Mouse (Mus musculus) embryonic facial prominence, embryonic 13.5 days (tissue): ENCODE results near the gene Phf8. TPM values are rescaled to one million over a fixed set of nuclear protein-coding genes. Genes with fewer than 3 reads are reported as not detected.

Experiments
- ATAC-seq: fragments of 200-750 bp; cut with Nextera tagmentation; 2 replicates; pipeline ENCODE4 v1.8.0; 2017; ENCODE audit warnings: low read depth; ENCODE audit not compliant: insufficient number of reproducible peaks, insufficient read depth, low FRiP score, low TSS enrichment
- H3K27ac ChIP-seq: fragments of 300-500 bp; sonication (generic); 2 replicates; pipeline ENCODE4 v1.5.1; 2015; ENCODE audit warnings: moderate library complexity, mild to moderate bottlenecking, inconsistent platforms
- H3K27me3 ChIP-seq: fragments of 300-500 bp; sonication (generic); 2 replicates; pipeline ENCODE4 v1.6.1; 2015; ENCODE audit warnings: mild to moderate bottlenecking, inconsistent platforms
- H3K36me3 ChIP-seq: fragments of 300-500 bp; sonication (generic); 2 replicates; pipeline ENCODE4 v1.6.1; 2015; ENCODE audit warnings: mild to moderate bottlenecking, inconsistent platforms
- H3K4me1 ChIP-seq: fragments of 300-500 bp; sonication (generic); 2 replicates; pipeline ENCODE4 v1.6.1; 2015; ENCODE audit warnings: inconsistent platforms
- H3K4me2 ChIP-seq: fragments of 300-500 bp; sonication (generic); 2 replicates; pipeline ENCODE4 v1.6.1; 2015; ENCODE audit warnings: moderate library complexity, mild to moderate bottlenecking, inconsistent platforms
- H3K4me3 ChIP-seq: fragments of 300-500 bp; sonication (generic); 2 replicates; pipeline ENCODE4 v1.5.1; 2015; ENCODE audit warnings: mild to moderate bottlenecking, inconsistent platforms
- H3K9ac ChIP-seq: fragments of 300-500 bp; sonication (generic); 2 replicates; pipeline ENCODE4 v1.6.1; 2015; ENCODE audit warnings: mild to moderate bottlenecking, inconsistent platforms
- H3K9me3 ChIP-seq: fragments of 300-500 bp; sonication (generic); 2 replicates; pipeline ENCODE4 v1.6.1; 2016; ENCODE audit warnings: inconsistent platforms
- WGBS: fragments of 180-500 bp; shearing (Covaris S2); methylation state at CpG from one replicate; pipeline ENCODE4 v1.1.7; 2015; ENCODE audit warnings: mixed read lengths; 5-methylcytosine and 5-hydroxymethylcytosine counted together
- polyA plus RNA-seq: library from polyadenylated mRNA; unstranded; fragments of >200 nt; fragmentation: Nextera tagmentation; extraction: Ambion mirVana; gene quantifications from 2 replicates; pipeline ENCODE4 v1.2.1, GENCODE M21; 2015

Gene Phf8
- polyA plus RNA-seq, 1 experiment from 2014 or later = 19.4 TPM

DNA sequence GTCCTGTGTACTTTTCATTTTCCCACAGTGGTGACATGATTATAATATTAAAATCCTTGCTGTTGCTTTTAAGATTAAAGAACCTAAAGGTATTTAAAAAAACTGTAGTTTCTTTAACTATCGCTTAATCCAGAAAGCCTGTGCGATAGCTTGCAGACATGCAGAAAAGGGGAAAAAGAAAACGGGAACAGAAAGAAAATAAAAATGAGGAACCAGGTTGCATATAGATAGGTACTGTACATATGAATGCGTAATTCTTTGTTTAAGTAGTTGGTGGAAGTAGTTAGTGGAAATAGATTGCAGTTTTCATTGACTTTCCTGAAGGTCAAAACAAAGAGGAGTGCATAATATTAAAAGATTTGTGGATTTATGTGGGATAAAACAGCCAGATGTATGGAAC lies 32.9 kb downstream of the Phf8 start:
- no peak overlapping the region for H3K9ac ChIP-seq
- no peak overlapping the region for H3K27ac ChIP-seq
- no peaks in the 10 kb centered on the region for H3K27me3 ChIP-seq
- WGBS = 88% methylated on average over 4 of the region's 4 CpGs
- H3K4me3 ChIP-seq = no peak overlapping the region
- H3K9me3 ChIP-seq = no peaks in the 10 kb centered on the region
- ATAC-seq = no peak
- H3K4me1 ChIP-seq = no peaks in the 10 kb centered on the region
- peaks cover 8% of the 10 kb centered on the region; the same call in 1 of the 2 replicates for H3K36me3 ChIP-seq
- H3K4me2 ChIP-seq = no peak overlapping the region

- Histone ChIP-seq H3K9ac (no peak overlapping the region), H3K4me3 (no peak overlapping the region), H3K36me3 (peaks cover 16% of the 10 kb centered on the region; the same call in 1 of the 2 replicates), H3K27ac (no peak overlapping the region), H3K4me2 (no peak overlapping the region), H3K9me3 (no peaks in the 10 kb centered on the region), H3K27me3 (no peaks in the 10 kb centered on the region; the same call in 1 of the 2 replicates), H3K4me1 (no peaks in the 10 kb centered on the region)
- WGBS = 89% methylated on average over 1 of the region's 1 CpGs
- ATAC-seq = no peak
These were observed 54.7 kb downstream of the Phf8 start for GRCm38 (mm10) chrX:151575166-151575565.

DNA sequence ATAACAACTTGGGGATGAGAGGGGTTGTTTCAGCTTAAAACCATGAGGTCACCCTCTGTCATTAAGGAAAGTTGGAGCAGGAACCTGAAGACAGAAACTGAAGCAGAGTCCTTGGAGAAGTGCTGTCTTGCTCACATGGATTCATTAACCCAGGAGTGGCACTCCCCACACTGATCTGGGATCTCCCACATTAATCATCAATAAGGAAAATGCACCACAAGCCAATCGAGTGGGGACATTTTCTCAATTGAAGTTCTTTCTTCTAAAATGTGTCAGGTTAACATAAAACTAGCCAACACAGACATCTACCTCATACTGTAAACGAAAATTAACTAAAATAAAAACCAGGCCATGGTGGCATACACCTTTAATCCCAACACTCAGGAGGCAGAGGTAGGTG lies 122.9 kb downstream of the Phf8 start:
- H3K9ac ChIP-seq = no peak overlapping the region
- H3K4me1 ChIP-seq = no peaks in the 10 kb centered on the region
- H3K27me3 ChIP-seq = no peaks in the 10 kb centered on the region; the same call in 1 of the 2 replicates
- H3K36me3 ChIP-seq = no peaks in the 10 kb centered on the region
- no peak overlapping the region for H3K4me3 ChIP-seq
- 61% methylated on average over 2 of the region's 2 CpGs for WGBS
- no peaks in the 10 kb centered on the region for H3K9me3 ChIP-seq
- no peak for ATAC-seq
- no peak overlapping the region for H3K27ac ChIP-seq
- no peak overlapping the region for H3K4me2 ChIP-seq

DNA sequence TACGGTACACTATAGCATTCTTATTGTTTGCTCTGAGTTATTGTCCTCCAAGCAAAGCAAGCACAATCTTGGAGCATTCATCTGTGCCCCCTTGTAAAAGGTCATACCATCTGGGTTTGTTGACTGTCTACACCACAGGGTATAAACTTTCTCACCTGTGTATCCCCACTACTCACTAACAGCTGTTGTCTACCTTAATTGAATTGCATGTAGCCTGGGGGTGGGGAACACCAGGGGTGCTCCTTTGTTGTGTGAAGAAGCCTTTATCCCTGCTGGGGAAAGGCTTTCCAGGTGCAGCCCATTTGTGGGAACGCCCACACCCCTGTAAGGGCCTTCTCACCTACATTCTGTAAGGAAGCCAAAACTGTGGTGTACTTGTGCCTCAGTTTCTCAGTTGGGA lies 133.3 kb downstream of the Phf8 start:
- WGBS = 55% methylated on average over 2 of the region's 2 CpGs
- no peak overlapping the region for H3K27ac ChIP-seq
- no peaks in the 10 kb centered on the region for H3K4me1 ChIP-seq
- H3K4me3 ChIP-seq = no peak overlapping the region
- no peak for ATAC-seq
- no peaks in the 10 kb centered on the region for H3K36me3 ChIP-seq
- no peak overlapping the region for H3K9ac ChIP-seq
- peaks cover 10% of the 10 kb centered on the region for H3K27me3 ChIP-seq
- no peak overlapping the region for H3K4me2 ChIP-seq
- H3K9me3 ChIP-seq = no peaks in the 10 kb centered on the region

DNA sequence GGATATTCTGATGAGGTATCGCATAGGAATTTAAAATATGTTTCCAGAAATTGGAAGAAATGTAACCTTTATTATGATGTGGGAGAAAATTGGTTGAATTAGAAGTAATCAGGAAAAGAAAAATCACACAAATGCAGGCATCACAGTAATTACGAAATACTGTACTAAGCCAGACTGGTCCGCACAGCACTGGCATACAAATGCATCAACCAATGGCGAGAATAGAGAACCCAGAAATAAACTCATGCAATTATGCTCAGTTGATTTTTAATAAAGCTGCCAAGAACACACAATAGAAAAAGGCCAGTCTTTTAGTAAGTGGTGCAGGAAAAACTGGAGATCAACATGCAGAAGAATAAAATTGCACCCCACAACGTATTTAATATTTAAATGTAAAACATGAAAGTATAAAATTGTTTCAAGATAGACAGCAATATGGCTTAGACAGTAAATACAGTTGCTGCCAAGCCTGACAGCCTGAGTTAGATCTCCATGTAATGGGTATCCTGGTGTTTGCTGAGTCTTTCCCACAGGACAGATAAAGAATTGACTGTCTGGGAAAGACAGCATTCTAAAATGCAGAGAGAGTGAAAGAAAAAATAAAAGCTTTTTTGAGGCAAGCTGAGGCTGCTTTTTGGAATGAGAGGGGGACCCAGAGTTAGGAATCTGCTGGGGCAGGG lies 154.2 kb downstream of the Phf8 start:
- Histone ChIP-seq H3K4me2 (no peak overlapping the region), H3K27ac (no peak overlapping the region), H3K4me3 (no peak overlapping the region), H3K4me1 (no peaks in the 10 kb centered on the region), H3K9ac (no peak overlapping the region), H3K36me3 (no peaks in the 10 kb centered on the region), H3K27me3 (no peaks in the 10 kb centered on the region), H3K9me3 (no peaks in the 10 kb centered on the region)
- WGBS = 83% methylated on average over 5 of the region's 5 CpGs
- ATAC-seq = no peak

Other genes starting within 250 kb of the Phf8 start
- gene Fam120c, start 176.5 kb upstream of the Phf8 start, polyA plus RNA-seq = 3.7 and 3.8 TPM in 2 replicates